Mouse (Mus musculus) c-Kit-positive CD71-negative TER-119-negative erythroid progenitor cells, embryonic 14.5 days (primary cell): ENCODE results near the gene Gm10272.
"Not testable (repeated sequence)": the region's sequence is repeated elsewhere in the genome, so short reads cannot be mapped to it uniquely, and the experiment has no call there.

ENCODE experiments used
- DNase-seq: peaks from one replicate; pipeline ENCODE4 v3.0.0-alpha.2; 2013; ENCODE audit warnings: low read depth

Gm10272 gene

GRCm38 (mm10) chr10:77706326-77706725 is at the start of gene Gm10272:
TSS of gene Gm10272 (plus strand) at chr10:77706626.
- no peak for DNase-seq

DNA sequence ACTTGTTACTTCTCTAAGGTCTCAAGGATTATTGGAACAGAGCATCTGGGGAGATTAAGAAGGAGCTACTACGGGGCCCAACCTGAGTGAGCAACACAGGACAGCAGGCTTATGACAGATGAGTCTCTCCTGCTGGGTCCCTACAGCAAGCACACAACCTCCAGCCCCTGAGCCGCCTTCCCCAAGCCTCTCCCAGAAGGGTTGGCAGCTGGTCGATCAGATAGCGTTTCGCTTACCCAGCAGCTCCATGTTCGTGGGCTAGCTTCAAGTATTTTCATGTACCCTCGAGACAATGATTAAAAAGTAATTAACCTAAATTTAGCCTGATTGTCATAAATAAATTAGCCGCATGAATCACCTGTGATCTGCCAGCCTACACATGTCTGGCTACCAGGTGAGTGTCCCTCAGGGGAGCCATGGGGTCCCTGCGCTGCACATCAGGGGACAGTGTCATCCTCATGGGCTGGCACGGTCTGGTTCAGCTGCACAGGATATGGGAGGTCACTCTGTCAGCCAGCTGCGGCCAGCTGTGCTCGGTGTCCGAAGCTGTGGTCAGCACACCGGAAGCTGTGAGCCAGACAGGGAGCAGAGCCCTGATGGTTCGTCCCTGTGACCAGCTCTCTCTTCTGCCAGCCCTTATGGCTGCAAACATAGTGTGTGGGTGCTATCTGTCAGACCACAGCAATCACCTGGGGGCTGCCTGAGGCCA is 48.0 kb upstream of the Gm10272 start:
- DNase-seq, result no peak

DNA sequence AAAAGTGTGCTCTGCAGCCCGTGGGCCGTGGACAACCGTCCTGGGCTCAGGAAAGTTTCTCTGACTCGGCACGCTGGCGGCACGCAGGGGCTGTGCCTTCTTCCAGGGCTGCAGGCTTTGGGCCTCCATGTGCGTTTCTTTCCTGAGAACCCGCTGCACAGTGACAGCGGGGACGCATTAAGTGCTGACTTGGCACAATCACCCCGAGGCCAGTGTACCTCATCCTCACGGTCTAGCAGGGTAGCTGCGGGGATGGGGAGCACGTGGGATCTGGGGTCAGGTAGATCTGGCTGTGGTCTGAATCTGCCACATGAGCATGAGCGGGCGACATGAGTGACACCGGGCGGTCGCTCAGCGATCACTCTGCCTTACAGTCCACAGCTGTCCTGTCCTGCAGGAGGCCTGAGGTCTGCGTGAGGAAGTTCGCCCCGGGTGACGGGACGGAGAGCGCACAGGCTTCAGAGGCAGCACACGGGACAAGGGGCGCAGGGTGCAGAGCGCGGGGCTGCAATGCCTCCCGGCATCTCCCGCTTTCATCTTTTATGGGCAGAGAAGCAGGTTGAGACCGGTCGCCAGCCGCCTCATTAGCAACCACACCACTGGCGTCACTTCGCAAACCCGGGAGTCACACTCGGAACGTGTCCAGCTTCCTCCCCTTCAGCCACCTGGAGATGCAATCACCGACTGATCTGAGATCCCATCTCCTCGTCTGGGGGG is 42.3 kb upstream of the Gm10272 start:
- DNase-seq, result no peak

- no peak for DNase-seq
These were observed 40.1 kb upstream of the Gm10272 start for GRCm38 (mm10) chr10:77666342-77666741.

- DNase-seq, result no peak
These were observed 39.0 kb upstream of the Gm10272 start for GRCm38 (mm10) chr10:77667402-77667801.

- DNase-seq, result no peak
These were observed 35.7 kb upstream of the Gm10272 start for GRCm38 (mm10) chr10:77670710-77671109.

- no peak for DNase-seq
These were observed 34.9 kb upstream of the Gm10272 start for GRCm38 (mm10) chr10:77671519-77671918.

- no peak for DNase-seq
These were observed 32.7 kb upstream of the Gm10272 start for GRCm38 (mm10) chr10:77673765-77674164.

GRCm38 (mm10) chr10:77677562-77677961 is 28.9 kb upstream of the Gm10272 start:
- no peak for DNase-seq

DNA sequence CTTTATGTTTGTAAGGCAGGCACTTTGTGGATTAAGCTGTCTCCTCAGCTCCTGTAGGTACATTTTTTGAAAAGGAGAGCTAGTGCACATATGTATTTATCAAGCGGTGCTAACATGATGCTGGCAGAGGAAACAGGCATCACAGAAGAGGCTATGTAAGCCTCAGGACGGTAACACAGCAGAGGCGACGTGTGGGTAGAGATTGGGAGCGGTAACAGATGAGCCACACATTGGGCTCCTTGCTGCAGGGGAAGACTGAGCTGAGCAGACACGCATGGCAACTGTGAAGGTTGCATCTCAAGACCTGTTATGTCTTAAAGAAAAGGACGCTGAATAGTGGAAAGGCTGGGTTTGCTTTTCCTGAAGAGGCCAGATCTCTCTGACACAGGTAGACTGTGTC is 23.4 kb upstream of the Gm10272 start:
- no peak for DNase-seq

GRCm38 (mm10) chr10:77684181-77684580 is 22.2 kb upstream of the Gm10272 start:
- no peak for DNase-seq

GRCm38 (mm10) chr10:77685895-77686664 is 20.3 kb upstream of the Gm10272 start, which contains the start of gene Tspear:
TSS of gene Tspear (plus strand) at chr10:77686569.
- no peak for DNase-seq

GRCm38 (mm10) chr10:77687021-77687420 is 19.4 kb upstream of the Gm10272 start:
- DNase-seq, result no peak

GRCm38 (mm10) chr10:77690356-77690807 is 16.0 kb upstream of the Gm10272 start, which contains the start of gene Gm19402:
TSS of gene Gm19402 (minus strand) at chr10:77690757.
- DNase-seq, result not testable (repeated sequence)

- DNase-seq, result no peak
These were observed 9.3 kb upstream of the Gm10272 start, which contains the start of gene Gm9508 for GRCm38 (mm10) chr10:77697133-77697532. TSS of gene Gm9508 (minus strand) at chr10:77697233.

- no peak for DNase-seq
These were observed 3.4 kb downstream of the Gm10272 start for GRCm38 (mm10) chr10:77709831-77710230.

DNA sequence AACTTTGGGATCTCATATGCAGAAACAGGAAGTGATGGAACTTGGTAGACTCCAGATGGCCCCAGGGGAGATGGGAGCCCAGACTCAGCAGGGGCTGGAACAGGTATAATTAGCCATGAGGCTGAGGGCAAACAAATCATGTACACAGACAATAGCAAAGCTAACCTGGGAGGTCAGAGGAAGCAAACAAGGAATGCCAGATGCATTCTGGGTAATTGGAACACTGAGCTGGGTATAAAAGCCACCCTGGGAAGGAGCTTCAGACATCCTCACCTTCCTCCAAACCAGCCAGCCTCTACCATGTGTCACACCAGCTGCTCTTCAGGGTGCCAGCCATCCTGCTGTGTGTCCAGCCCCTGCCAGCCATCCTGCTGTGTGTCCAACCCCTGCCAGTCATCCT is 4.7 kb downstream of the Gm10272 start, which contains the start of gene Gm10024:
TSS of gene Gm10024 (plus strand) at position 301 of the 400 bp plus-strand sequence.
- not testable (repeated sequence) for DNase-seq

GRCm38 (mm10) chr10:77713734-77714133 is 7.3 kb downstream of the Gm10272 start:
- no peak for DNase-seq

DNA sequence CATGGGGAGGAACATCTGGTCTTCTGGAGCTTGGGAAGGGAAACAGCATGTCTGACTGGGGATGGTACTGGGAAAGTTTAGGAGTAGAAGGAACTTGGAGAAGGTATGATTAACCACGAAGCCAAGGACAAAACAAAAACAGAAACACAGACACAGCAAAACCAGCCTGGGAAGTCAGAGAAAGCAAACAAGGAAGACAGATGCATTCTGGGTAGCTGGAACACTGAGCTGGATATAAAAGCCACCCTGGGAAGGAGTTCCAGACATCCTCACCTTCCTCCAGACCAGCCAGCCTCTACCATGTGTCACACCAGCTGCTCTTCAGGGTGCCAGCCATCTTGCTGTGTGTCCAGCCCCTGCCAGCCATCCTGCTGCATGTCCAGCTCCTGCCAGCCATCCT is 9.1 kb downstream of the Gm10272 start, which contains the start of gene Gm10142:
TSS of gene Gm10142 (plus strand) at position 301 of the 400 bp plus-strand sequence.
- DNase-seq, result no peak

DNA sequence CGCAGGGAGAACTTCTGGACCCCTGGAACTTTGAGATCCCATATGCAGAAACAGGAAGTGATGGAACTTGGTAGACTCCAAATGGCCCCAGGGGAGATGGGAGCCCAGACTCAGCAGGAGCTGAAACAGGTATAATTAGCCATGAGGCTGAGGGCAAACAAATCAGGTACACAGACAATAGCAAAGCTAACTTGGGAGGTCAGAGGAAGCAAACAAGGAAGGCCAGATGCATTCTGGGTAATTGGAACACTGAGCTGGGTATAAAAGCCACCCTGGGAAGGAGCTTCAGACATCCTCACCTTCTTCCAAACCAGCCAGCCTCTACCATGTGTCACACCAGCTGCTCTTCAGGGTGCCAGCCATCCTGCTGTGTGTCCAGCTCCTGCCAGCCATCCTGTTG is 13.9 kb downstream of the Gm10272 start, which contains the start of gene Krtap12-1:
TSS of gene Krtap12-1 (plus strand) at position 301 of the 400 bp plus-strand sequence.
- not testable (repeated sequence) for DNase-seq

- no peak for DNase-seq
These were observed 18.4 kb downstream of the Gm10272 start for GRCm38 (mm10) chr10:77724855-77725254.

DNA sequence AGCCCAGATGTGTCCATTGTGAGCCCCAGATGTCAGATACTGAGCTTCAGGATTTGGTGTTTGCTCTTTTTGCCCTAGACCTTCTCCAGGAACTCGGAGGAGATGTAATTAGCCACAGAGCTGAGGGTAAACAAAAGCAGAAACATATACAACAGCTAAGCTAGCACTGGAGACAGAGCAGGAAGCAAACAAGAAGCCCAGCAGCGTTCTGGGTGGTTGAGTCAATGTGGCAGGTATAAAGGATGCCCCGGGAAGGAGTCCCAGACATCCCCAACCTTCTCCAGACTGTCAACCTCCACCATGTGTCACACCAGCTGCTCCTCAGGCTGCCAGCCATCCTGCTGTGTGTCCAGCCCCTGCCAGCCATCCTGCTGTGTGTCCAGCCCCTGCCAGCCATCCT is 19.8 kb downstream of the Gm10272 start, which contains the start of gene Gm10100:
TSS of gene Gm10100 (plus strand) at position 301 of the 400 bp plus-strand sequence.
- DNase-seq, result no peak
